Mouse (Mus musculus): ENCODE measurements around the gene Hspb11. TPM values are rescaled to one million over a fixed set of nuclear protein-coding genes. Genes with fewer than 3 reads are reported as not detected.

The Hspb11 gene
- polyA plus RNA-seq (2015; fragmentation: Nextera tagmentation; extraction: Ambion mirVana) = 29.4 and 31.9 TPM in 2 replicates

DNA sequence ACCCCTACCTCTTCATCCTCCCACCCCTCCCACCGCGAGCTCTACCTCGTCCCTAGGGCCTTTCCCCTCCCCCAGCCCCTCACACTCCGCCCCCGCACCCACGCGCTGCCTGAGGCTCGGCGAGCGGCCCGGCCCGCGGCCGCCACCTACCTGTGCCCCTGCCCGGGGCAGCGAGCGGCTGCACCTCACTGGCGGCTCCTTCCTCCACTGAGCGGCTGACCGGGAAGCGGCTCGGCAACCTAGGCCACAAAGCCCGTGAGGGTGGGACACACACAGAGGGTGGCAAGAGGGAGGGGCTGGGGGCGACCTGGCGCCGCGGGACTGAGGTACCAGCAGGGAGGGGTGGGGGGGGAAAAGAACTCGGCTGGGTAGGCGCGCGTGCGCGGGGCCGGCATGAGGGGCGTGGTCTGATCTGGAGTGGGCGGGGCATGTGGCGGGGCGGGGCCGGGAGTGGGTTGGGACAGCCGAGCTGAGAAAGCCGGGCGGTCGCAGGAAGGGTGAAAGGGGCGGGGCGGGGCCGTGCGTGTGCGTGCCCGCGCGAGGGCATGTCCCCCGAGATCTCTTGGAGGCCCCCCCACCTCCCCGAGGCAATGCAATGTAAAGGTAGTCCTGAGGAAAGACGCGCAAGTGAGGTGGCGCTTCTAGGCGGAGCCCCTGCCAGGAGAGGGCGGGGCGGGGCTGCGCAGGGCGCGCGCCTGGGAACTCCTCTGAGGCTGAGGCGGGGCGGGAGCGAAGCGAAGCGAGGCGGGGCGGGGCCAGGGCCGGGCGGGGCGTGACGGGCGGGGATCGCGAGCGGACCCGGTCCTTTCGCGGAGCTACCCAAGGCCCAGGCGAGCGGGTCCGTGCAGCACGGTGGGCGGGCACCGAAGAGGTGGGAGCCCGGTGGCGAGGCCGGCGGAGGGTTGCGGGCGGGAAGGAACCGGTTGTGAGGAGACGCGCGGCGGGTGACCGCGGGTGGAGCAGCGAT, at the start of gene Hspb11, which contains the start of gene Lrrc42:
Gene Hspb11 (plus strand): TSS at position 469 of the 967 bp plus-strand sequence.
Gene Lrrc42 (minus strand): TSS at position 408 of the 967 bp plus-strand sequence.
- Histone ChIP-seq H3K4me1 (replicated peaks) (peaks cover 16% of the 10 kb centered on the region), H3K9me3 (no peaks in the 10 kb centered on the region), H3K4me2 (replicated peaks) (peak within 1 kb of the TSS; percentile 79), H3K36me3 (no peaks in the 10 kb centered on the region), H3K9ac (peak within 1 kb of the TSS; percentile 79), H3K27me3 (replicated peaks) (no peaks in the 10 kb centered on the region), H3K27ac (peak within 1 kb of the TSS; percentile 81), H3K4me3 (replicated peaks) (peak within 1 kb of the TSS; percentile 81)
- under 1% methylated on average over 100 of the region's 101 CpGs for WGBS
- peak; percentile 98 for ATAC-seq

- no peak overlapping the region for H3K4me2 ChIP-seq (replicated peaks)
- peaks cover 10% of the 10 kb centered on the region; the same call in 1 of the 2 replicates for H3K36me3 ChIP-seq
- H3K9me3 ChIP-seq = no peaks in the 10 kb centered on the region
Measured at GRCm38 (mm10) chr4:107207016-107207415, 46.4 kb upstream of the Hspb11 start.

GRCm38 (mm10) chr4:107208880-107209279, 44.5 kb upstream of the Hspb11 start, which contains the start of gene Ldlrad1:
Ldlrad1 (plus strand) TSS chr4:107209180.
- Histone ChIP-seq H3K4me3 (replicated peaks) (no peak within 1 kb of the TSS), H3K9ac (no peak within 1 kb of the TSS), H3K27ac (no peak within 1 kb of the TSS), H3K4me2 (replicated peaks) (no peak within 1 kb of the TSS), H3K27me3 (replicated peaks) (no peaks in the 10 kb centered on the region), H3K4me1 (replicated peaks) (peaks cover 2% of the 10 kb centered on the region; the same call in 1 of the 2 replicates), H3K36me3 (peaks cover 5% of the 10 kb centered on the region; the same call in 1 of the 2 replicates), H3K9me3 (no peaks in the 10 kb centered on the region)
- WGBS = 82% methylated on average over 3 of the region's 3 CpGs
- no peak for ATAC-seq

More at GRCm38 (mm10) chr4:107207016-107207415, 46.4 kb upstream of the Hspb11 start:
- Histone ChIP-seq H3K4me3 (replicated peaks) (no peak overlapping the region), H3K27me3 (replicated peaks) (no peaks in the 10 kb centered on the region), H3K27ac (no peak overlapping the region), H3K4me1 (replicated peaks) (no peaks in the 10 kb centered on the region), H3K9ac (no peak overlapping the region)
- 97% methylated on average over 2 of the region's 2 CpGs for WGBS
- no peak for ATAC-seq

- H3K9me3 ChIP-seq = no peaks in the 10 kb centered on the region
- no peak overlapping the region for H3K9ac ChIP-seq
- H3K27me3 ChIP-seq (replicated peaks) = no peaks in the 10 kb centered on the region
- no peak overlapping the region for H3K4me2 ChIP-seq (replicated peaks)
- no peaks in the 10 kb centered on the region for H3K36me3 ChIP-seq
- ATAC-seq = 0 out of 2 replicates have a peak, but pooled peaks have one; percentile 30
- no peak overlapping the region for H3K4me3 ChIP-seq (replicated peaks)
- 58% methylated on average over 5 of the region's 5 CpGs for WGBS
- no peak overlapping the region for H3K27ac ChIP-seq
- peaks cover 2% of the 10 kb centered on the region; the same call in 1 of the 2 replicates for H3K4me1 ChIP-seq (replicated peaks)
Measured at GRCm38 (mm10) chr4:107210483-107211097, 42.8 kb upstream of the Hspb11 start.

- WGBS = 85% methylated on average over 4 of the region's 4 CpGs
Measured at GRCm38 (mm10) chr4:107211465-107211864, 41.9 kb upstream of the Hspb11 start.

GRCm38 (mm10) chr4:107211936-107212335, 41.5 kb upstream of the Hspb11 start:
- ATAC-seq = no peak
- Histone ChIP-seq H3K27ac (no peak overlapping the region), H3K4me2 (replicated peaks) (no peak overlapping the region), H3K36me3 (no peaks in the 10 kb centered on the region), H3K27me3 (replicated peaks) (no peaks in the 10 kb centered on the region), H3K9ac (no peak overlapping the region), H3K4me3 (replicated peaks) (no peak overlapping the region), H3K4me1 (replicated peaks) (peaks cover 2% of the 10 kb centered on the region; the same call in 1 of the 2 replicates), H3K9me3 (no peaks in the 10 kb centered on the region)
- WGBS = 79% methylated on average over 5 of the region's 5 CpGs

More at GRCm38 (mm10) chr4:107211465-107211864, 41.9 kb upstream of the Hspb11 start:
- no peak overlapping the region for H3K27ac ChIP-seq
- H3K27me3 ChIP-seq (replicated peaks) = no peaks in the 10 kb centered on the region
- H3K36me3 ChIP-seq = no peaks in the 10 kb centered on the region
- no peak overlapping the region for H3K9ac ChIP-seq
- no peak overlapping the region for H3K4me2 ChIP-seq (replicated peaks)
- H3K4me1 ChIP-seq (replicated peaks) = peaks cover 2% of the 10 kb centered on the region; the same call in 1 of the 2 replicates
- ATAC-seq = no peak
- H3K9me3 ChIP-seq = no peaks in the 10 kb centered on the region
- no peak overlapping the region for H3K4me3 ChIP-seq (replicated peaks)

GRCm38 (mm10) chr4:107213279-107214011, 39.9 kb upstream of the Hspb11 start:
- peak; percentile 31 for ATAC-seq
- H3K9ac ChIP-seq = no peak overlapping the region
- 60% methylated on average over 12 of the region's 12 CpGs for WGBS

DNA sequence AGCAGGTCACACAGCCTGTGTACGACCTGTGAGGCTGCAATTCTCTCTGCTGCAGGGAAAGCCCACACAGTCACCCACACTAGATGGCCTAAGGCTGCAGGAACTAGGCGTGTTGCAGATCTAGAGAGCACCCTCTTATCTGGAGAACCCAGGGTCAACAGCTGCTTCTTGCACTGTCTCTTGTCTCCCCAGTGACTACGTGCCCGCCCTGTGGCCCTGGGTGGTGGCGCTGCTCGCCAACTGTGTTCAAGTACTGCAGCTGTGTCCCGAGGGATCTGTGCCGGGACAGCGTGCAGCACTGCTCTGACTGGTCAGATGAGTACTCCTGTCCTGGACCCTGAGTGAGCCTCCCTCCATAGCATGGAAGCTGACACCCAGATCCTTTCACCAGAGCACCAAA, 35.8 kb upstream of the Hspb11 start:
- Histone ChIP-seq H3K27ac (no peak overlapping the region), H3K9ac (no peak overlapping the region), H3K4me2 (replicated peaks) (no peak overlapping the region), H3K9me3 (no peaks in the 10 kb centered on the region), H3K4me3 (replicated peaks) (no peak overlapping the region), H3K36me3 (no peaks in the 10 kb centered on the region), H3K4me1 (replicated peaks) (peaks cover 2% of the 10 kb centered on the region; the same call in 1 of the 2 replicates), H3K27me3 (replicated peaks) (no peaks in the 10 kb centered on the region)
- WGBS = 75% methylated on average over 9 of the region's 9 CpGs
- peak; percentile 70; the same call in 1 of the 2 replicates for ATAC-seq

More at GRCm38 (mm10) chr4:107213279-107214011, 39.9 kb upstream of the Hspb11 start:
- H3K27me3 ChIP-seq (replicated peaks) = no peaks in the 10 kb centered on the region
- H3K4me2 ChIP-seq (replicated peaks) = no peak overlapping the region
- H3K4me3 ChIP-seq (replicated peaks) = no peak overlapping the region
- H3K9me3 ChIP-seq = no peaks in the 10 kb centered on the region
- no peaks in the 10 kb centered on the region for H3K36me3 ChIP-seq
- H3K27ac ChIP-seq = no peak overlapping the region
- H3K4me1 ChIP-seq (replicated peaks) = peaks cover 2% of the 10 kb centered on the region; the same call in 1 of the 2 replicates

GRCm38 (mm10) chr4:107221524-107221923, 31.9 kb upstream of the Hspb11 start:
- Histone ChIP-seq H3K4me1 (replicated peaks) (no peaks in the 10 kb centered on the region), H3K36me3 (no peaks in the 10 kb centered on the region), H3K4me2 (replicated peaks) (no peak overlapping the region), H3K4me3 (replicated peaks) (no peak overlapping the region), H3K9ac (no peak overlapping the region), H3K27ac (no peak overlapping the region), H3K27me3 (replicated peaks) (no peaks in the 10 kb centered on the region), H3K9me3 (no peaks in the 10 kb centered on the region)
- 90% methylated on average over 5 of the region's 5 CpGs for WGBS
- no peak for ATAC-seq

DNA sequence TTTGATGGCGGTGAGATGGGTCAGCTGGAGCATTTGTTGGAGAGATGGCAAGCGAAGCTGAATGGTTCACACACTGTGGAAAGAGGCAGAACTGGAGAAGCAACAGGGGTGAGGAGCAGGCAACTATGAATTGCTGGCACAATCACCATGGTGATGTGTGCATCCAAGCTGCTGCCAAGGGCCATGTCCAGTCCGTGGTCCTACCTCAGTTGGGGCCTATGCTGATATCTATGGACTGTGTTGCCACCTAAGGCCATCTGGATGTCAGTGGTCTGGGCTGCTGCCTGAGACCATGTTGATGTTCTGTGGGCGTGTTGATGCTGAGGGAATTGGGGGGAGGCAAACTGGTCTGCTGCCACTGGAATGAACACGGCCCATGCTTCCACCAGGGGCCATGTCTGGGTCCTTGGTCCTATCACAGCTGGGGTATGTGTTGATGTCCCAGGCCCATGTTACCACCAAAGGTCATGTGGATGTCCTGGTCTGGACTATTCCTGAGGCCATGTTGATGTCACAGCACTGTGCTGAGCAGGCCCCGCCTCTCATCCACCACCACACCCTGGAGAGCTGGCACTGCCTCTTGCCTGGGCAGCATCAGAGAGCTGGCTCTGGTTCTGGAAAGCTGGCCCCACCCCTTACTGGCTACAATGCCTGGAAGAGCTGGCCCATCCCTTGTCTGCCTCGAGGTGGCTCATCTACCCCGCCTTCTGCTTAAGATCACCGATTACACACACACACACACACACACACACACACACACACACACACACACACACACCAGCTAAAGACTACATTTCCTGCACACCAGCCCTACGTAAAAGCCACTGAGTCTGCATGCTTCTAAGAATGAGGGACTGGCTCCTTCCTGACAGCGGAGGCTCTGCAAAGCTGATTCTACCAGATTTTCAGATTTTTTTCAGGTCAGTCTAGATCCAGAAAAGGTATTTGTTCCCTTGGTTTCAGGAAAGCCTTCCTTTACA, 29.9 kb upstream of the Hspb11 start:
- Histone ChIP-seq H3K9me3 (no peaks in the 10 kb centered on the region), H3K4me2 (replicated peaks) (no peak overlapping the region), H3K4me1 (replicated peaks) (no peaks in the 10 kb centered on the region), H3K27me3 (replicated peaks) (no peaks in the 10 kb centered on the region), H3K9ac (no peak overlapping the region), H3K36me3 (no peaks in the 10 kb centered on the region), H3K27ac (no peak overlapping the region), H3K4me3 (replicated peaks) (no peak overlapping the region)
- WGBS = 65% methylated on average over 11 of the region's 11 CpGs
- peak; percentile 45; the same call in 1 of the 2 replicates for ATAC-seq

GRCm38 (mm10) chr4:107226313-107226712, 27.1 kb upstream of the Hspb11 start:
- H3K36me3 ChIP-seq = no peaks in the 10 kb centered on the region
- H3K27ac ChIP-seq = no peak overlapping the region
- H3K9me3 ChIP-seq = no peaks in the 10 kb centered on the region
- H3K4me3 ChIP-seq (replicated peaks) = no peak overlapping the region
- H3K27me3 ChIP-seq (replicated peaks) = no peaks in the 10 kb centered on the region
- no peak overlapping the region for H3K4me2 ChIP-seq (replicated peaks)
- H3K4me1 ChIP-seq (replicated peaks) = no peaks in the 10 kb centered on the region
- no peak overlapping the region for H3K9ac ChIP-seq
- 84% methylated on average over 2 of the region's 2 CpGs for WGBS
- ATAC-seq = no peak
